Mouse (Mus musculus) adrenal gland (tissue): Measurements from ENCODE around the gene Nutf2-ps1.

Experiments used
- intact Hi-C: fragments of 180-260 bp; cut with DNase I; formaldehyde crosslinking; loops from one replicate; pipeline ENCODE4 v1.15.1; 2025

Gene Nutf2-ps1

DNA sequence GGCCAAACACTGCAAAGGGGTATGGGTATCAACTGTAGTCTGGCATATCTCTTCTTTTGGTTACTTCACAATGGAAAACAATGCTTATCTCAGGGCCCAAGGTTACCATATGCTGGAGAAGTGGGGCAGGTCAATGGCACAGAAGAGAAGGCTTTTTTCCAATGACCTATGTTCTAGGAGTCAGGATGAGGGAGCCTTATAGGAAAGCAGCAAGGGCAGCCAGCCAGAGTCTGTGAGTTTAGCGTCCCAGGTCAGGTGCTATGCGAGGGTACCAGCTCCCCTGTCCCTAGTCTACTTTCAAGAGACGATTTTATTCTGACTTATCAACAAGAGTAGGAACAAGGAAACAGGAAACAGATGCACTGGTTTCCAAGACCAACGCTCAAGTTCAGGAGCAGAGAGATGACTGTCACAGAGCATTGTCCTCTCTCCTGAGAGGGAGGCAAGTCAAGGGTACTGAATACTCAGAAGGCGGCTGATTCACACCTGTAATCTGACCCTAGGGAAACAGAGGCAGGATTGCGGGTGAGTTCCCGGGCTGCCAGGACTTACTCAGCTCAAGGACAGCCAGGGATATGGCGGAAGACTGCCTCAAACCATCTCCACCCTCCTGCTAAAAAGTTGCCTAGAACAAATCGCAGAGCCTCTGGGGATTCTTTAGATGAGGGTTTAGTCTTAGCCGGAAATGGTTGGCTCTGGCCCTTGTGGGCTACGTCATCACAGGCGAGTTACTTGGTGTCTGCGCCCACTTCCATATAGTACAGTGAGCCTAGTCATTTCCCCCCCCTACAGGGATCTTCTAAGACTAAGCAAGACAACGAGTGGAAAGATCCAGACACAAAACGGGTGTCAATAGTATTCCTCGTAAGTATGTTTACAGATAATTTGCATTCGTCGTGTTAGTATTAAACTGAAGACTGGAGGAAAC, 17.1 kb downstream of the Nutf2-ps1 start:
- intact Hi-C loops, result no loop called here

DNA sequence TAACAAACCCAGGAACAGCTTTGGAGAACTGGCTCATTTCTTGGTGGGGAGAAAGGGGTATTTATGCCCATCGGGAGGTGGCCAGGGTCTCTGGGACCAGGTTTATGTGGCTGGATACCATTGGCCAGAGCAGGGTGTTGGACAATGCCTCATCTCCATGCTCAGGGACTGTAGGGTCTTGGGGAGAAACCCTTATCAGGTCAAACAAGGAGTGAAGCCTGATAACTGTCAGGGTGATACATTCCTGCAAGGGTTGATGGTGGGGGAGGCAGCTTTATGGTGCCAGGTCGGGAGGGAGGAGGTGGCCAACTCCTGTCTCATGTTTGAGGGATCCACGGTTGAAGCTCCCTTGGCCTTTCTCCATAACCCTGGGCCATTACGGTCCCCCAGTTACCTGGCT, 17.8 kb downstream of the Nutf2-ps1 start:
- intact Hi-C loops, result no loop called here

DNA sequence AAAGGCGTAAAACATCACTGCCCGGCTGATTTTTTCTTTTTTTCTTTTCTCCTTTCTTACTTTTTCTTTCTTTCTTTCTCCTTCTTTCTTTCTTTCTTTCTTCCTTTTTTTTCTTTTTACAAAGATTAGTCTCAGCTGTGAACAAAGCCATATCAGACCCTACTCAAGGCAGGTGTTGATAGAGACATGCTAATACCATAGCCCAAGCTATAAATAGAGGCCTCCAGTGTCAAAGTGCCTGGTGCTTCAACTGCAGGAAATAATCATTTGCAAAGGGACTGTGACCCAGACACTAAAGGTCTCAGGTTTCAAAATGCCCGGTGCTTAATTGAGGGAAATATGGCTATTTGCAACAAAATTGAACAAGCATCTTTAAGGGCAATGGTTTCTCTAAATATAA, 20.3 kb downstream of the Nutf2-ps1 start:
- intact Hi-C loops, result no loop called here

DNA sequence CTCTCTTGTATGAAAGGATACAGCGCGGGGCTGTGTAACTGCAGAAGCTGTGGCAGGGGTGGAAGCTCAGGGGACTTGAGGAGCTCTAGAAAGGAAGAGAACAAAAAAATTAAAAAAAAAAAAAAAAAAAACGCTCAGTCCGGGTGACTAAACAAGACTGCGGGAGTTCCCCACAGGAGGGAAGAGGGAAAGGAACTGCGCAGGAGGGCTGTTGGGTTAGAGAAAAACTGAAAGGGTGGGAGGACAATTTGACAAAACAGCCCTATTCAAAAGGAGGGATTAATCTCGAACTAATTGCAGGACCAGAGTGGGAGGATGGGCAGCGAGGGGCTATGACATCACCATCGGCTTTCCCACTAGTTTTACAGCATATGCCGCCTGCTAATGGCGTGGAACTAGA, 21.0 kb downstream of the Nutf2-ps1 start:
- intact Hi-C loops, result no loop called here

DNA sequence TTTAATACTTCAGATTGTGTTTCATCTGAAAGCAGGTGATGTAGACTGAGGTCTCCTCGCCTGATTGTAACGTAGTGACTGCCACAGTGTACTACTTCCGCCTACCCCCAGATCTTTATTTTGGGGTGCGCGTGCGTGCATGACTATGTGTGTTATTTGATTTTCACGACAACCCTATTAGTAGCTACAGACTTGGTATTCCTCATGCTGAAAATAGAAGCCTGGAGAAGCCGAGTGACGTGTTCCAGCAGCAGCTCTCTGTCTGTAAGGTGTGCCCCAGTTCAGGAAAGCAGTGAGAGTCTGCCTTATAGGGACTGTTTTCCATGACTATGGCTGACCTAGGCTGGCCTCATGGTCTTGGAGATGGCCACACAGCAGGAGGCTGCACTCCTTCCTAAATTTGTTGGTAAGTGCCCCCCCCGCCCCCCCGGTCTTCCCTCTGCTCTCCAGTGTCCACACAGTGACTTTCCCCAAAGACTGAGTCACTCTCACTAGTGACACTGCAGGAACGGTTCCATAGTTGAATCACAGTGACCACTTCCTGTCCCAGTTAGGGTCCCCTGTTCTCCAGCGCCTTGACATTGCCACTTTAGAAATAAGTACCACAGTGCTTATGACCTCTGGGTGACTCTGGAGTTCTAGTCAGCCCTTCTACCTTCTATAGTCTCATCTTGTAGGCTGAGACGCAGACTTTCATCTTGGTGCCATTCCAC, 23.1 kb downstream of the Nutf2-ps1 start:
- intact Hi-C loops, result no loop called here

DNA sequence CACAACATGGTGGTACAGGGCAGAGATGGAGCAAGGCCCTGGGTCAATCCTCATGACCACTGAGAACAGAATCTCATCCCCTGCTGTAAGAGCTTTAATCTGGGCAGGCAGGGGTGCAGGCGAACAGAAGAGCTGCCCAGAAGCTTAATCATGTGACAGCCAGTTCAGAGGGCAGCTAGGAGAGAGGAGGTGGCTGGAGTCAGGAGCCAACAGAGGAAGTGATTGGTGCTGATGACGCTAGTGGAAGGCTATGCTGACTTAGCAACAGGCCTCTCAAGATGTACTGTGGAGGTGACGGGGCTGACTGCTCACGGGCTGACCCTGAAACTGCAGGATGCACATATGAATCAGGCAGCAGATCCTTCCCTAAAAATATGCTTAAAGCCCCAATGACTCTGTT, 24.7 kb downstream of the Nutf2-ps1 start:
- intact Hi-C loops, result no loop called here

DNA sequence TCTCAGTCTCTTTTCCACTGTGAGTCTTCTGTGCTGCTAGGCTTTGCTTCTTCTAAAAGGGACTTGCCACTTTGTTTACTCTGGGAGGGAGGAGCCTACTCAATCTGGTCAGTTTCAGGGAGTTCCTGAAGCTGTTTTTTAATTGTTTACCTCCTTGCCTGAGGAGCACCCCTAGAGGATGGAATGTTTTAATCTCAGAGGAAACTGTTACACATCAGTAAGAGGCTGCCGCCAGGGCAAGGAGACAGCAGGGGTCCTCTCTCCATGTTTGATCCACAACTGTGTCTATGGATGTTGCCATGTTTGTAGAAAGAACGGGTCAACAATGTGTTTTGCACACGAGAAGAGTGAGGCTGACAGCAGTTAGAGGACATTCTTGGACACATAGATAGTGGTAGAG, 28.4 kb downstream of the Nutf2-ps1 start:
- intact Hi-C loops, result no loop called here

DNA sequence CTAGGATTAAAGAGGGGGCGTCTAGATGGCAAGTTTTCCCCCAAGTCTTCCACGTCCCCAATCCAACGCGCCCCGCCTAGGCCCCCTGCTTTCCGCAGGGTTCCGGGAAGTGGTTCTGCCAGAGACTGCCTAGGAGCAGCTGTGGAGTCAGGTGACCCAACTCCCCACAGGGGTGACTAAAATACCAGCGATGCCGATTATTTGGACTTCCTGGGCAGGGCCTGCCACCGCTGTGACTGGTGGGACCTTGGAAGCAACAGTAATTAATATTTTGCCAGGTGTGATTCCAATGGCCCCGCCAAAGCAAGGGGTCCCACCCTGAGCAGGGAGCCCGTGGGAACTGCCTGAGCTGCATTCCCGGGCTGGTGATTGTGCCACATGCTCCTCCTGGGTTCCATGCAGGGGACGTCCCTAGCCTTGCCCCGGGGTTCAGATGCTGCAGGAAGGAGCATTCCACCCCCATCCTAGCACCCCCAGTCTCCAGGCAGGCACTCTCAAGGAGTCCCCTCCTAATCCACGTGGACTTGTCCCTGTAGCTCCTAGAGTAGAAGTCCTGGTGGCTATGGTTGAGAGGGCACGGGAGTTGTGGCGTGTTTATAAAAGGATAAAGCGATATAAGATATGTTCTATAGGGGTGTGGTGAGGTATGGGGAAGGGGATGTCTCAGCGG, 31.5 kb downstream of the Nutf2-ps1 start:
- intact Hi-C loops, result no loop called here

DNA sequence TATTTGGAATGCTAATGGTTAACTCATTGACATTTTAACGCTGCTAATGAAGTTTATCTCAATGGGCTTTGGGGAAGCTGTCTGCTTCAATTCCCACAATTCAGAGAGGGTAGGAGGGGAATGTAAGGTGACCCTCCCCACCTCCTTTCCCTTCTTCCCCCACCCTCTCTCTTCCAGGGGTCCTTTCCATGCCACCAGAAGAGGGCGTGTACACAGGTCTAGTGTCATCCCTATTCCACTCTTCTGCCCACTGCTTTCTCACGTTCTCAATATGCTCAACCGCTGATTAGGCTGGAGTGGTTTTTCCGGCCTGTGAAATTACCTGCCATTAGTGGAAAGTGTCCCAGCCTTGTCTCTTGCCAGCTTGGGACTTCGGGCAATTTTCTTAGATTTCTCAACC, 32.0 kb downstream of the Nutf2-ps1 start:
- intact Hi-C loops, result no loop called here

DNA sequence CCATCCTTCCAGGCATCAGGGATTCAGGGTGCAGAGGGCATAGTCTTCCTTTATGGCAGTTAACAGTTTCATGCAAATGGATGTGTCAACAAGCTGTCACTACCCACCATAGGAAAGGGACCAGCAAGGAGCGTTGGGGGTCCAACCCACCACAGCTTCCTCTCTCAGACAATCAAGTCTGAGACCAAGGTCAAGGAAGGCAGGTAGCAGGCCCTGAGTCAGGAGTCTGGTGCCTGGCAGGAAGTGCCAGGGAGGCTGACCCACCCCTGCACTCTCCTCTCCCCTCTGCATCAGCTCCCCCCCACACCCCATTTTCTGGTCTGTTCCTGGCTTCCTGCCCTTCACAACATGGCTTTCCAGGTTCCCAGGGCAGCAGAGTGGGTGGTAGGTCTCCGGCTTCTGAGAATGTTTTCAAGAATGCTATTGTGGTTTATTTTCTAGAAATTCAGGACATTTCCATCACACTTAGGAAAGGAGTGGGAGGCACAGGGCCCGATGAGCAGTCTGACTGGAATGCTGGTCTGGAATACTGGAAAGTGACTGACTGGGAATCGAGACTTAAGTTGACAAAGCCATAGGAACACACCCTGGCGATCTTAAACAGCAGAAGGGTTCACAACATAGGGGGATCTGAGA, 33.8 kb downstream of the Nutf2-ps1 start:
- intact Hi-C loops, result no loop called here

DNA sequence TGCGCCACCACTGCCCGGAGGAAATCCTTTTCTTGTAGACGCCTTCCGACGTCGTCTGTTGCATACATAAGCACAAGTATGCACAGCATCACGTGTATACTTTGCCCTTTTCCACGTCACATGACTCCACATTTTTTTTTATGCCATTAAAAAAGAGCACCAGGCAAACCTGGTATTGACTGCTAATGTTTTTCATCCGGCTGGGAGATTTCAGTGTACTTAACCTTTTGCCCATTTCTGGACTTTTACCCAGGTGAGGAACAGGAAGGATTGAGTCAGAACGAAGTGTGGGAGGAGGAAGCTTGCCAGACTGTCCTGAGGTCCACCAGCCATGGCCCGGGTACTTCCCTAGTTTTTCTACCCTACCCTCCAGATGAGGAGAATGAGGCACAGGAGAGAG, 34.5 kb downstream of the Nutf2-ps1 start:
- intact Hi-C loops, result no loop called here

DNA sequence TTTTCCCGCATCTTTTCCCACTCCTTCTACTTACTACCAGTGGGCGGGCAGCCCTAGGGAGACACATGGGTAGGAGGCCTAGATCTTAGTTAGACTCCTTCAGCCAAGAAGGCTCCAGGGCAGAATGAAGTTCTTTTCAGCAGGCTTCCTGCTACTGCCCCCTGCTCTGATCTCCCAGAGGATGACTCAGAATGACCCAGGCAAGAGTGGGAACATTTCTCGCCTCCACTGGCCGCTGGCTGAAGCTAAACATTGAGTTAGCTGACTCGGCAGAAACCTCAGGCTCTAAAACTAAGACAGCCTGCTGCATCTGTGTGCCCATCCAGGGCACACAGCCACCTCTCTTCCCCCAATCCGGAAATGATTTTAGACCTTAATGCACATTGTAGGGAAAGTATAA, 36.1 kb downstream of the Nutf2-ps1 start:
- intact Hi-C loops, result no loop called here

DNA sequence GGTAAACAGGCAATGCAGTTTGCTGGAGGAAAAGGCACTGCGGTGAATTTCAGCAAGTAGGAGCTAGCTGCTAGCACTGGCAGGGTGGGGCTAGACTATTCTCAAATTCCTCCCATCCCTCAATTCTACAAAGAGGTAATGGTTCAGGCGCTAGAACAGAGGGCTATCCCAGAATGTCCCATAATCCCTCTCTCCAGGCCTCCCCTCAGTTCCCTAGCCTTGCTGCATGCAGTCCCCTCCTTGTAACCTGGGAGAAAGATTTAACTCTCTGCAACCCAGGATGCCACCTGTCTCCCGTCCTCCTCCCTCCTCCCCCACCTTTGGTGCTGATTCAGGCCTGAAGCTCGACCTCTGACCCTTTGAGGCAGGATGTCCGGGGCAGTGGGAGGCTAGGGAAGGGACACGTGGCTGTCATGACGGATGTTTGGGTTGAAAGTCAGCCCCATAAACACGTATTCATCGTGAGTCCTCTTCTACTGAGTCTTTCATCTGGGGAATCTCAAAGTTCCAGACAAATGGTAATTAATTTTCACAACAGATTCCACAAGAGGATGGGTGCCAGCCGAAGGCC, 36.6 kb downstream of the Nutf2-ps1 start:
- intact Hi-C loops, result no loop called here

DNA sequence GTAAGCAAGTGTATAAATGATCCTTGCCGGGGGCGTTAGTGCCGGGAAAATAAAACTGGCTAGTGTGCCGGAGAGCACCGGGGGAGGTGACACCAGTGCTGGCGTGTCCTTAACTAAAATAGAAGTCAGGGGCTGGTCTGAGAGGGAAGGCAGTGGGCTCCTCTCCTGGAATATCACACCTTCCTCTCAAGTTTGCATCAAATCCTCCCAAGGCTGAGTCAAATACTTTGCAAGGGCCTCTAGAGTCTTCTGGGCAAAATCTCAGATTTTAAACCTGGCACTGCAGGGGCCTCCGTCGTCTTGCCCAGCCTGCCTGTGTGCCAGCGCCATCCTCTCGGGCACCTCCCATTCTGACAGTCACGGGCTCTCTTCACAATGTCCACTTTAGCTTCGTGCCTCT, 37.9 kb downstream of the Nutf2-ps1 start:
- intact Hi-C loops, result no loop called here

DNA sequence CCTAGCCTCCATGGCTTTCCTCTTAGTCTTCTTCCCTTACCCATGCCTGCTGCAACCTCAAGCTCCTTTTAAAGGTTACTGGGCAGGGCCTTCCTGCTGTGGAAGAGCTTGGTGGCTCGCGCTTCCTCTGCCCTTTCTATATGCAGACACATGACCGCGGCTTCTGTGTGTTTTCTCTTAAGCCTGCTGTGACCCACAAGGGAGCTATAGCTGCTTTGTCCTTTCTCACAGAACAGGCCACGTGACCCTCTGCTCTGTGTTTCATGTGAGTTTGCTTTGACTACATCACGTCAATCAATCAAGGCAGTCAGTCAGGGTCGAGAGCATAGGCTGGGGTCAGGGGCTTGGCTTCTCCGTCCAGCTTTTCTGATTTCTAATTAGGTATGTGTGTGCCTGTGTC, 41.3 kb downstream of the Nutf2-ps1 start:
- intact Hi-C loops, result no loop called here

DNA sequence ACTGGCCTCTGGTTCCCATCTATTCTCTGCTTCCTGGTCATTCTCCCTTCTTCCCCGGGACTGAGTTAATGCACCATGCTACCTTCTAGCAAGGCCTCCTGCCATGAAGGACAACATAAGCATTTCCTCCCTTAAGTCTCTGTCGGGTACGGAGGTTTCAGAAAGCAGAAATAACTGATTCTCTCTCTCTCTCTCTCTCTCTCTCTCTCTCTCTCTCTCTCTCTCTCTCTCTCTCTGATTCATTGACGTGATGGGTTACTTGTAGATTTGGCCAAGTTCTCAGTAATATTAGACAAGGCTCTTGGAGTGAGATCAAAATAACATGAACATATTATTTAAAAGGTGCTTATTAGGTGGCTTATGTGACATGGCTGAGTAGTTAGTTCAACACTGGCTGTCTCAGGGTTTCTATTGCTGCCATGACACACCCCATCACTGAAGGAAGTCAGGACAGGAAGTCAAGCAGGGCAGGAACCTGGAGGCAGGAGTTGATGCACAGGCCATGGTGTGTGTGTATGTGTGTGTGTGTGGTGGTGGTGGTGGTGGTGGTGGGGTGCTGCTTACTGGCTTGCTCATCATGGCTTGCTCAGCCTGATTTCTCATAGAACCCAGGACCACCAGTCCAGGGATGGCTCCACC, 43.8 kb downstream of the Nutf2-ps1 start:
- intact Hi-C loops, result no loop called here

DNA sequence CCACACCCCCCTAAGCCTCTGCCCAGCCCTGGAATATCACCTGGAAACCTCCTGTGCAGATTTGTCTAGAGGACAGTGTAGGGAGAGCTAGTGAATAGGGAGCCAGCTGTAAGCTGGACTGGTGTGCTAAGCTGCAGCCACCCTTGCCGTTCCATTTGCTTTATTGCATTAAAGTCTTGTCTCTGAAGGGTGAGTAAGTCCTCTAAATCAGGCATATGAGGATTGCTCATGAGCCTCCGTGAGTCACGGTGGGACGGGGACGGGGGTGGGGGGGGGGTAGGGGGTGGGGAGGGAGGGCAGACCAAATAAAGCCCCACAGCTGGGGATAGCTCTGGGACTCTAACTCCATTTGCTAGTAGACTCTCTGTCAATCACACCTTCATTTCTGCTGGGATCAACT, 45.3 kb downstream of the Nutf2-ps1 start:
- intact Hi-C loops, result no loop called here

DNA sequence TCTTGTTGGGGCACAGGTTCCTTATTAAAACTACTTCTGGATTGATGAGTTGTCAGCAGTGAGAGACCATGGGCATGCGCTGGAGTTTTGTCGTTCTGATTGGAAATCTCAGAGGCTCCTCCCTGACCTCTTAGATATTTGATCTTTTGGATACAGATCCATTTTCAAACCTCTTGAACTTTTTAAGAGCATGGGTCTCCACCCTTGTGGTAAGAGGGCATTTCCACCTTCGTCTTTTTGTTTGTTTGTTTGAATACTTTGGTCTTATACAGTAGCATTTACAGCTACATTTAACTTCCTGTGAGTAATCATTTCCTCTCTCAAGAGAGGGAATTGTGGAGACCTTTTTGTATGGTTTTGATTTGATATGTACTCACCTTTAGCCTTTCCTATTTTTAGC, 49.6 kb downstream of the Nutf2-ps1 start:
- intact Hi-C loops, result no loop called here

DNA sequence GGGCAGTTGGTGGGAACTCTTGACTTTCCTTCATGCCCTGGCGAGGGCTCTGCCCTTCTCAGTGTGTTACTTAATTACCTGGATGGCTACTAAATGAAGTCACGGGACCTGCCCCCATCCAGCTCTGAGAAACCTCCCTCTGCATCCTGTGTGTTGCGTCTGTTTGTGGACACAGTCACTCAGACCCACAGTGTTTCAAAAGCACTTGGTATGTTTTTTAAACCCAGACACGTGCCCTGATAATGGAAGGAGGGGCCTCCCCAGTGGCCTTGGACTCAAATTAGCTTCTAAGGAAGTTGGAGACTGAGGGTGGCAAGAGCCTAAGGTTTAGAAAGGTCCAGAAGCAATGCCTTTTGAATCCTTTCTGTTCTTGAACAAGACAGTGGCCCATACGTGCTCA, 50.1 kb downstream of the Nutf2-ps1 start:
- intact Hi-C loops, result no loop called here
